Mouse (Mus musculus) mouse embryonic stem cell (cell line): ENCODE results near the gene Slc5a4b.
"Not testable (repeated sequence)": the region's sequence is repeated elsewhere in the genome, so short reads cannot be mapped to it uniquely, and the experiment has no call there.

Source experiments
- in situ Hi-C, 2 experiments: fragments of 300-500 bp; cut with MboI; formaldehyde crosslinking; loops; 1 replicate in 1 of 2; 3 replicates in 1 of 2; pipeline ENCODE4 v1.14.3; 2019 to 2020; ENCODE audit warnings: low sequenced_read_pairs in 2 of 2, low pct_unique_long_range_greater_than_20kb in 1 of 2, mixed read lengths in 1 of 2; ENCODE audit not compliant: unreplicated experiment in 1 of 2

Gene Slc5a4b

DNA sequence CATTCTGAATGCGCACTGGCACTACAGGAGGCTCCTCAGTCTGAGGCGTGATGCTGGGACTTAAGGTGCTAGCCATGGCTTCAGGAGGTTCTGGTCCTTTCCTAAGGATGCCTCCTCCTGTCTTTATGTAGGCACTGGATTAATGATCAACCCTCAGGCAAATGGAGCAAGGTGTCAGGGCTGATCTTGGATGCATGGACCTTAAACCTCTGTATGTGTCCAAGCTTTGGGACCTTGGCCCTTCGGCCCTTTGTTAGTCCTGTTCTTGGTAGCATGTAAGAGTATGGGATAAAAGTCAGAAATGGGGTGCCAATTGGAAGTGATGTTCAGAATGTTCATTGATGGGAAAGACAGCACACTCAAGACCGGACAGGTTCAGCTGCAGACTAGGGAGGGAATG is at the start of gene Slc5a4b:
Gene Slc5a4b, minus strand, starts transcription at position 101 of the 400 bp plus-strand sequence.
- in situ Hi-C loops: no loop called here

DNA sequence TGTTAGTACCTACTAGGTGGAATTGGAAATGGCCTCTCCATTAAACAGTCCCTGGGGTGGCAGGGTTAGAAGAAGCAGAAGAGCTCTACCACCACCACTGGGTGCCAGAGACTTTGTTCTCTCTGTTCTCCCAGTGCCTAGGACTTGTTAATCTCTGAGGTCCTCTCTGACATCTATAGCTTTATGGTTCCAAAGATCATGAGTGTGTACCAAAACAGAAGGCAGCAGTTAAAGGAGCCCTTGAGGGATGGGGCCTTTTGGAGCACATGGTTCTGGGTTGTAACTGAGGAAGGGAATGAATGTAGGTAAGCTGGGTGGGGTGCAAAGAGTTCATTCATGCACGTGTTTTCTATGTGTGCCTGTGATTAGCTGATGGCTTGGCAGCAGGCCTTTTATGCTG is 47.2 kb upstream of the Slc5a4b start:
- in situ Hi-C loops: no loop called here

DNA sequence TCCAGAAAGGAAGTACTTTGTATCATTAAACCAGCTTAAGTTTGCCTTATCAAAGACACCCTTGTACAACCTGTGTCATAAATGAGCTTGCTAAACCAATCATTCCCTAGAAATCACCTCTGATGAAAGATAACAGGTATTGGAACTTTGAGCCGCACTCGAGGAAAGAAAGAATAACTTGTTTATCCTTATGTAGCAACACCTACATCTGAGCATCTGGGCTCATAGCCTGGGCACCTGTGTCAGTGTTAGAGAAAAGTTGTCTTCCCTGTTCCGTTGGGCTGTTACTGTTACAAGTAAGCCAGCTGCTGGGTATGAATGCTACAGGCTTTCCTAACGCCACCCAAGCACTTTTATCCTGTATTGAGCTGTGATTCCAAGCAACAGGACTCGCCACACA is 46.8 kb upstream of the Slc5a4b start:
- in situ Hi-C loops: no loop called here

GRCm38 (mm10) chr10:76155911-76156310 is 45.1 kb upstream of the Slc5a4b start:
- in situ Hi-C loops: no loop called here

GRCm38 (mm10) chr10:76147278-76147677 is 36.5 kb upstream of the Slc5a4b start, which contains the start of gene Slc5a4a:
Gene Slc5a4a (plus strand): TSS chr10:76147451.
- in situ Hi-C loops: no loop called here

DNA sequence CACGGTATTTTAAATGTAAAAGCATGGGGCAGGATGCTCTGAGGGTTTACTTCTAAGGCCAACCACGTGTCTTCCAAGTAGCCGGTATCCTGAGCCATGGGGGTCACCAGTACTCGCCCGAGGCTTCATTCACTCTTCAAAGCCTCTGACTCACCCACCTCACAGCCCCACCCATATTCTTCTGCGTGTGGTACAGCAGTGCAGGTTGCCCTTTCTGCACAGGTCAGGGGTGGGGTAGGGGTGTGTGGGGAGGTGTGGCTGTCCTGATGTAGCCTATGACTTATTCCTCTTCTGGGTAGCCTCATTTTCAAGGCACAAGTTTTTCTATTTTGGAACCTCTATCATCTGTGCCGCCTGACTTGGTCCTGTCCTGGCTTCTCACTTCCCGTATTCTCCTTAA is 36.1 kb upstream of the Slc5a4b start:
- in situ Hi-C loops: no loop called here

DNA sequence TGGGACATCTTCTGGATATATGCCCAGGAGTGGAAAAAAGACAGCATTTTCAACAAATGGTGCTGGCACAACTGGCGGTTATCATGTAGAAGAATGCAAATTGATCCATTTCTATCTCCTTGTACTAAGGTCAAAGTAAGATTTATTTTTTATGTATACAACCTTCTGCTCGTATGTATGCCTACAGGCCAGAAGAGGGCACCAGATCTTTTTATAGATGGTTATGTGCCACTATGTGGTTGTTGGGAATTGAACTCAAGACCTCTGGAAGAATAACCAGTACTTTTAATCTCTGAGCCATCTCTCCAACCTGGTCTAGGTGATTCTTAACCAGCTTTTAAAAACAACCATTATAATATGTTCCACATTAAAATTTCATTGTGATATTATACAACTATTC is 25.6 kb upstream of the Slc5a4b start:
- in situ Hi-C loops: no loop called here

GRCm38 (mm10) chr10:76132506-76132905 is 21.7 kb upstream of the Slc5a4b start:
- in situ Hi-C loops: no loop called here

GRCm38 (mm10) chr10:76121495-76121894 is 10.7 kb upstream of the Slc5a4b start:
- in situ Hi-C loops: loop anchor here in 1 of 2 experiments (10.0 kb wide), 1 partner anchor 73 kb away; no protein-coding TSS in a partner anchor

GRCm38 (mm10) chr10:76120124-76120711 is 9.5 kb upstream of the Slc5a4b start:
- in situ Hi-C loops: loop anchor here in 1 of 2 experiments (10.0 kb wide), 1 partner anchor 75 kb away; no protein-coding TSS in a partner anchor

- in situ Hi-C loops: no loop called here
Observed at GRCm38 (mm10) chr10:76118741-76119140, 8.0 kb upstream of the Slc5a4b start.

DNA sequence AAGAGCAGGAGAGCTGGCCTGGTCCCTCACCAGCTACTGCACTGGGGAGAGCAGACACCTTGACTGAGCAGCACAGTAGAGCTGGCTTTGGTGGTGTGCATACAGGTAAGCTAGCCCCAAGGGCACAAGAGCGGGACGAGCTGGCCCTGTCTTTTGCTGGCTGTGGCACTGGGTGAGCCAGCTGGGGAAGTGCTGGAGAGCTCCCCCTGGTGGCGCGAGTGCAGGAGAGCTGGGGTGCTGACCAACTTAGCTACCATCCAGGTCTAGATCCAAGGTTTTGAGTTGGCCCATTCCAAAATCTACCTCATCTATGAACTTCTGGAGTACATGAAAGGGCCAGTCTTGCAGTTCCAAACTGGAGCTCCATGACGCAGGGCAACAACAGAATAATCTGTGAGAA is 7.2 kb upstream of the Slc5a4b start:
- in situ Hi-C loops: no loop called here

GRCm38 (mm10) chr10:76097368-76097767 is 13.4 kb downstream of the Slc5a4b start:
- in situ Hi-C loops: no loop called here

- in situ Hi-C loops: no loop called here
Observed at GRCm38 (mm10) chr10:76096580-76096979, 14.2 kb downstream of the Slc5a4b start.

- in situ Hi-C loops: not testable (repeated sequence)
Observed at GRCm38 (mm10) chr10:76077008-76077407, 33.8 kb downstream of the Slc5a4b start.

GRCm38 (mm10) chr10:76072080-76072479 is 38.7 kb downstream of the Slc5a4b start:
- in situ Hi-C loops: not testable (repeated sequence)

GRCm38 (mm10) chr10:76067674-76068613 is 42.8 kb downstream of the Slc5a4b start:
- in situ Hi-C loops: no loop called here

GRCm38 (mm10) chr10:76062439-76062838 is 48.3 kb downstream of the Slc5a4b start:
- in situ Hi-C loops: no loop called here

DNA sequence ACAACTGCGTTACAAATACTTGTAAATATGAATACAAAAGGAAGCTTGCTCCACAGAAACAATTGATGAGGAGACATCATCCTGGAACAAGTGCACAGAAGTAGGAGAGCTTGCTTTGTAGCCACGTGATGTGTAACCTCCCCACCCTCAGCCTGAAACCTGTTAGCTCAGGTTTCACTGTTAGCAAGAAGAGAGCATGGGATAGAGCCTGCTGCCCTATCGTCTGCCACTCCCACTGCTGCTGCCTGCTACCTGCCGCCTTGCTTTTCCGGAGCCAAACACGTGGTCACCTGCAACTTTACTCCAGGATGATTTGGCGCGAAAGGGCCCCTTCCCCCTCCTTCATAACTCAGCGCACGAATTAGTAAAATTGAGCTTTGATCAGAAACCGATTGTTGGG is 58.9 kb downstream of the Slc5a4b start:
- in situ Hi-C loops: no loop called here

- in situ Hi-C loops: no loop called here
Observed at GRCm38 (mm10) chr10:76048967-76049366, 61.8 kb downstream of the Slc5a4b start.
